8 mouse cellular contexts compared by ENCODE assay signal in genomic region chr7:132672481-132672959, GRCm38 (mm10).
A peak's percentile ranks its signal among the peaks of the same experiment; 100 is the strongest.
DNase-seq lines count a peak whose midpoint lies in the region; ATAC-seq and TF ChIP-seq lines count a peak whose summit lies in the region.

No protein-coding gene starts in this region.

- TF ChIP-seq POLR2A in myocyte (IDR thresholded peaks at IDR 0.05; ENCODE audit: insufficient read length, low read depth) = peak; percentile 90

- H3K27me3 ChIP-seq in myocyte (ENCODE audit: control insufficient read depth, insufficient read depth, insufficient read length) = no peaks in the 10 kb centered on the region
- H3K27me3 ChIP-seq in midbrain, embryonic 14.5 days (ENCODE audit: control insufficient read depth, insufficient read depth, low read length) = no peaks in the 10 kb centered on the region

- H3K36me3 ChIP-seq in myocyte (ENCODE audit: control insufficient read depth, insufficient read depth) = no peaks in the 10 kb centered on the region
- no peaks in the 10 kb centered on the region for H3K36me3 ChIP-seq in midbrain, embryonic 14.5 days (ENCODE audit: control insufficient read depth, insufficient read depth, low read length)

- no peak for ATAC-seq in midbrain, embryonic 14.5 days (ENCODE audit: low FRiP score, low TSS enrichment)

- no peaks in the 10 kb centered on the region for H3K9me3 ChIP-seq in midbrain, embryonic 14.5 days (ENCODE audit: control insufficient read depth, low read length)

- H3K4me3 ChIP-seq in myocyte = no peak overlapping the region
- H3K4me3 ChIP-seq in midbrain, embryonic 14.5 days (replicated peaks; ENCODE audit: low read depth, low read length) = no peak overlapping the region

- no peak overlapping the region for H3K27ac ChIP-seq in midbrain, embryonic 14.5 days (replicated peaks; ENCODE audit: low read depth, low read length)

- no peak overlapping the region for H3K9ac ChIP-seq in midbrain, embryonic 14.5 days (replicated peaks; ENCODE audit: low read length)

- H3K79me2 ChIP-seq in myocyte (ENCODE audit: control insufficient read depth, insufficient read depth) = no peaks in the 10 kb centered on the region

- no peak overlapping the region for H3ac ChIP-seq in myocyte (ENCODE audit: control insufficient read depth, insufficient read length)

- H3K4me1 ChIP-seq in midbrain, embryonic 14.5 days (ENCODE audit: control insufficient read depth, insufficient read depth, low read length) = no peaks in the 10 kb centered on the region

- DNase-seq in layer of hippocampus, adult 9-11 months = peak; percentile 74
- no peak for DNase-seq in layer of hippocampus, postnatal 25 days (ENCODE audit: extremely low spot score in 1 of 2, low spot score in 1 of 2)
- DNase-seq in ZHBTc4 (ENCODE audit: low read depth, low spot score) = peak; percentile 65
- peak; percentile 49 for DNase-seq in gastrocnemius, postnatal 10 days
- DNase-seq in large intestine, adult 2 months (ENCODE audit: low read depth, low spot score) = peak; percentile 57
- no peak for DNase-seq in midbrain, embryonic 14.5 days
- DNase-seq in embryo, embryonic 9.5 days (ENCODE audit: extremely low spot score) = no peak

- 17% methylated on average over 7 of the region's 7 CpGs for WGBS in large intestine, adult 2 months
- WGBS in midbrain, embryonic 14.5 days = 84% methylated on average over 7 of the region's 7 CpGs

- peak overlapping the region; percentile 48 for H3K4me2 ChIP-seq in myocyte (ENCODE audit: low read depth)
- H3K4me2 ChIP-seq in midbrain, embryonic 14.5 days (ENCODE audit: low read length) = no peak overlapping the region

TF ChIP-seq in myocyte, 11 proteins besides CTCF, POLR2A, EP300 and RAD21:
- TF ChIP-seq REST (IDR thresholded peaks at IDR 0.05; ENCODE audit: insufficient read depth, insufficient read length) (no peak), TCF12 (IDR thresholded peaks at IDR 0.05; ENCODE audit: insufficient read depth, poor library complexity, severe bottlenecking) (peak; percentile 92), POLR2AphosphoS2 (IDR thresholded peaks at IDR 0.05; ENCODE audit: insufficient read length, low read depth) (peak; percentile 85), USF1 (IDR thresholded peaks at IDR 0.05; ENCODE audit: low read depth) (no peak), MYOD1 (IDR thresholded peaks at IDR 0.05; ENCODE audit: control insufficient read depth in 1 of 3, insufficient read length in 2 of 3, low read depth in 2 of 3) (peak; percentile 80 to 98 (median 96)), MYOG (IDR thresholded peaks at IDR 0.05; ENCODE audit: control insufficient read depth in 1 of 3, insufficient read depth in 1 of 3, insufficient read length in 2 of 3, low read depth in 2 of 3) (peak; percentile 94 to 99 (median 97)), E2F4 (IDR thresholded peaks at IDR 0.05; ENCODE audit: insufficient read depth) (no peak), MAX (IDR thresholded peaks at IDR 0.05; ENCODE audit: low read depth) (no peak), CEBPB (IDR thresholded peaks at IDR 0.05; ENCODE audit: insufficient read depth, poor library complexity, severe bottlenecking) (no peak), SRF (IDR thresholded peaks at IDR 0.05; ENCODE audit: control insufficient read depth, insufficient read length, low read depth) (no peak), TCF3 (IDR thresholded peaks at IDR 0.05; ENCODE audit: insufficient read length, low read depth) (peak; percentile 91)

Comparison
In these comparisons a context has a peak if more than half of its experiments do, and no peak if none do; other contexts are left out.
1. DNase-seq: peak in layer of hippocampus, adult 9-11 months (single experiment), ZHBTc4 (single experiment), gastrocnemius, postnatal 10 days (single experiment) and large intestine, adult 2 months (single experiment); none in layer of hippocampus, postnatal 25 days (0 of 2), midbrain, embryonic 14.5 days (single experiment) and embryo, embryonic 9.5 days (single experiment).